Mouse (Mus musculus): Measurements from ENCODE around the gene 2310022A10Rik. TPM values are rescaled to one million over a fixed set of nuclear protein-coding genes. Genes with fewer than 3 reads are reported as not detected.

2310022A10Rik gene
- polyA plus RNA-seq, 1 experiment from 2014 or later, result 22.5 TPM

- Histone ChIP-seq H3K27me3 (ENCODE audit: control insufficient read depth, insufficient read depth, low read length) (no peaks in the 10 kb centered on the region), H3K4me3 (ENCODE audit: low read depth, low read length) (no peak overlapping the region), H3K4me1 (ENCODE audit: control insufficient read depth, insufficient read depth, low read length) (peaks cover 23% of the 10 kb centered on the region), H3K27ac (ENCODE audit: low read depth, low read length) (no peak overlapping the region), H3K9me3 (replicated peaks; ENCODE audit: control insufficient read depth, low read length) (no peaks in the 10 kb centered on the region), H3K36me3 (ENCODE audit: control insufficient read depth, insufficient read depth, low read length) (no peaks in the 10 kb centered on the region; the same call in 1 of the 2 replicates), H3K4me2 (no peak overlapping the region), H3K9ac (ENCODE audit: low read depth, low read length) (no peak overlapping the region)
- no peak for ATAC-seq (replicated peaks; ENCODE audit: insufficient number of reproducible peaks, low FRiP score, low TSS enrichment)
- 90% methylated on average over 4 of the region's 4 CpGs for WGBS (ENCODE audit: insufficient replicate concordance)
Observed at GRCm38 (mm10) chr7:27590088-27590487, 37.1 kb downstream of the 2310022A10Rik start.

- Histone ChIP-seq H3K9me3 (replicated peaks; ENCODE audit: control insufficient read depth, low read length) (no peaks in the 10 kb centered on the region), H3K4me3 (ENCODE audit: low read depth, low read length) (peak overlapping the region; percentile 75)
- WGBS (ENCODE audit: insufficient replicate concordance), result 51% methylated on average over 4 of the region's 4 CpGs
Observed at GRCm38 (mm10) chr7:27590566-27591213, 37.7 kb downstream of the 2310022A10Rik start.

GRCm38 (mm10) chr7:27591266-27592216, 38.5 kb downstream of the 2310022A10Rik start, which contains the start of gene Akt2:
Akt2 (plus strand) TSS chr7:27591552.
- H3K4me2 ChIP-seq, result peak within 1 kb of the TSS; percentile 86
- peak within 1 kb of the TSS; percentile 98 for H3K27ac ChIP-seq (ENCODE audit: low read depth, low read length)
- peaks cover 34% of the 10 kb centered on the region for H3K4me1 ChIP-seq (ENCODE audit: control insufficient read depth, insufficient read depth, low read length)
- H3K36me3 ChIP-seq (ENCODE audit: control insufficient read depth, insufficient read depth, low read length), result no peaks in the 10 kb centered on the region; the same call in 1 of the 2 replicates
- H3K9me3 ChIP-seq (replicated peaks; ENCODE audit: control insufficient read depth, low read length), result no peaks in the 10 kb centered on the region
- peak within 1 kb of the TSS; percentile 75 for H3K4me3 ChIP-seq (ENCODE audit: low read depth, low read length)
- H3K9ac ChIP-seq (ENCODE audit: low read depth, low read length), result peak within 1 kb of the TSS; percentile 96
- peak; percentile 86 for ATAC-seq (replicated peaks; ENCODE audit: insufficient number of reproducible peaks, low FRiP score, low TSS enrichment)
- under 1% methylated on average over 59 of the region's 71 CpGs for WGBS (ENCODE audit: insufficient replicate concordance)
- H3K27me3 ChIP-seq (ENCODE audit: control insufficient read depth, insufficient read depth, low read length), result no peaks in the 10 kb centered on the region

More at GRCm38 (mm10) chr7:27590566-27591213, 37.7 kb downstream of the 2310022A10Rik start:
- H3K27ac ChIP-seq (ENCODE audit: low read depth, low read length), result peak overlapping the region; percentile 98
- peak overlapping the region; percentile 62 for H3K4me2 ChIP-seq
- no peaks in the 10 kb centered on the region for H3K27me3 ChIP-seq (ENCODE audit: control insufficient read depth, insufficient read depth, low read length)
- H3K9ac ChIP-seq (ENCODE audit: low read depth, low read length), result peak overlapping the region; percentile 71; the same call in 1 of the 2 replicates
- H3K4me1 ChIP-seq (ENCODE audit: control insufficient read depth, insufficient read depth, low read length), result peaks cover 26% of the 10 kb centered on the region
- H3K36me3 ChIP-seq (ENCODE audit: control insufficient read depth, insufficient read depth, low read length), result no peaks in the 10 kb centered on the region; the same call in 1 of the 2 replicates
- no peak for ATAC-seq (replicated peaks; ENCODE audit: insufficient number of reproducible peaks, low FRiP score, low TSS enrichment)

GRCm38 (mm10) chr7:27592217-27592929, 39.3 kb downstream of the 2310022A10Rik start:
- Histone ChIP-seq H3K27ac (ENCODE audit: low read depth, low read length) (peak overlapping the region; percentile 98), H3K4me1 (ENCODE audit: control insufficient read depth, insufficient read depth, low read length) (peaks cover 42% of the 10 kb centered on the region), H3K36me3 (ENCODE audit: control insufficient read depth, insufficient read depth, low read length) (no peaks in the 10 kb centered on the region; the same call in 1 of the 2 replicates), H3K9ac (ENCODE audit: low read depth, low read length) (peak overlapping the region; percentile 96), H3K9me3 (replicated peaks; ENCODE audit: control insufficient read depth, low read length) (no peaks in the 10 kb centered on the region), H3K27me3 (ENCODE audit: control insufficient read depth, insufficient read depth, low read length) (no peaks in the 10 kb centered on the region), H3K4me3 (ENCODE audit: low read depth, low read length) (peak overlapping the region; percentile 75), H3K4me2 (peak overlapping the region; percentile 86)
- WGBS (ENCODE audit: insufficient replicate concordance), result under 1% methylated on average over 17 of the region's 17 CpGs
- ATAC-seq (replicated peaks; ENCODE audit: insufficient number of reproducible peaks, low FRiP score, low TSS enrichment), result peak; percentile 60

GRCm38 (mm10) chr7:27592934-27593645, 40.1 kb downstream of the 2310022A10Rik start:
- peak overlapping the region; percentile 75 for H3K4me3 ChIP-seq (ENCODE audit: low read depth, low read length)
- H3K9ac ChIP-seq (ENCODE audit: low read depth, low read length), result peak overlapping the region; percentile 96
- peak overlapping the region; percentile 86 for H3K4me2 ChIP-seq
- no peaks in the 10 kb centered on the region; the same call in 1 of the 2 replicates for H3K36me3 ChIP-seq (ENCODE audit: control insufficient read depth, insufficient read depth, low read length)
- 35% methylated on average over 12 of the region's 12 CpGs for WGBS (ENCODE audit: insufficient replicate concordance)
- H3K27ac ChIP-seq (ENCODE audit: low read depth, low read length), result peak overlapping the region; percentile 98
- H3K9me3 ChIP-seq (replicated peaks; ENCODE audit: control insufficient read depth, low read length), result no peaks in the 10 kb centered on the region
- H3K4me1 ChIP-seq (ENCODE audit: control insufficient read depth, insufficient read depth, low read length), result peaks cover 50% of the 10 kb centered on the region
- ATAC-seq (replicated peaks; ENCODE audit: insufficient number of reproducible peaks, low FRiP score, low TSS enrichment), result no peak
- no peaks in the 10 kb centered on the region for H3K27me3 ChIP-seq (ENCODE audit: control insufficient read depth, insufficient read depth, low read length)

- Histone ChIP-seq H3K27ac (ENCODE audit: low read depth, low read length) (peak overlapping the region; percentile 86), H3K36me3 (ENCODE audit: control insufficient read depth, insufficient read depth, low read length) (no peaks in the 10 kb centered on the region; the same call in 1 of the 2 replicates), H3K4me3 (ENCODE audit: low read depth, low read length) (no peak overlapping the region), H3K4me1 (ENCODE audit: control insufficient read depth, insufficient read depth, low read length) (peaks cover 75% of the 10 kb centered on the region), H3K9ac (ENCODE audit: low read depth, low read length) (peak overlapping the region; percentile 54), H3K9me3 (replicated peaks; ENCODE audit: control insufficient read depth, low read length) (no peaks in the 10 kb centered on the region), H3K4me2 (peak overlapping the region; percentile 34), H3K27me3 (ENCODE audit: control insufficient read depth, insufficient read depth, low read length) (no peaks in the 10 kb centered on the region)
- ATAC-seq (replicated peaks; ENCODE audit: insufficient number of reproducible peaks, low FRiP score, low TSS enrichment), result no peak
- 34% methylated on average over 10 of the region's 10 CpGs for WGBS (ENCODE audit: insufficient replicate concordance)
Observed at GRCm38 (mm10) chr7:27596586-27597503, 43.8 kb downstream of the 2310022A10Rik start.

- Histone ChIP-seq H3K4me1 (ENCODE audit: control insufficient read depth, insufficient read depth, low read length) (peaks cover 76% of the 10 kb centered on the region), H3K4me3 (ENCODE audit: low read depth, low read length) (no peak overlapping the region), H3K27me3 (ENCODE audit: control insufficient read depth, insufficient read depth, low read length) (no peaks in the 10 kb centered on the region), H3K9ac (ENCODE audit: low read depth, low read length) (peak overlapping the region; percentile 28; the same call in 1 of the 2 replicates), H3K27ac (ENCODE audit: low read depth, low read length) (no peak overlapping the region), H3K4me2 (no peak overlapping the region), H3K36me3 (ENCODE audit: control insufficient read depth, insufficient read depth, low read length) (no peaks in the 10 kb centered on the region; the same call in 1 of the 2 replicates), H3K9me3 (replicated peaks; ENCODE audit: control insufficient read depth, low read length) (no peaks in the 10 kb centered on the region)
- ATAC-seq (replicated peaks; ENCODE audit: insufficient number of reproducible peaks, low FRiP score, low TSS enrichment), result no peak
- 58% methylated on average over 7 of the region's 7 CpGs for WGBS (ENCODE audit: insufficient replicate concordance)
Observed at GRCm38 (mm10) chr7:27598053-27598452, 45.0 kb downstream of the 2310022A10Rik start.

Data from heart, embryonic 11.5 days (tissue).